Mouse (Mus musculus) heart, postnatal 0 days (tissue): ENCODE data around the gene Decr2.
"Not testable (repeated sequence)": the region's sequence is repeated elsewhere in the genome, so short reads cannot be mapped to it uniquely, and the experiment has no call there.

Experiments
- CTCF ChIP-seq: IDR thresholded peaks from 2 replicates; pipeline ENCODE4 v1.5.1; 2016; ENCODE audit warnings: antibody characterized with exemption, control low read depth, low read depth
- EP300 ChIP-seq: IDR thresholded peaks from 2 replicates; pipeline ENCODE4 v1.6.1; 2016; ENCODE audit warnings: antibody characterized with exemption, low read depth

- TF ChIP-seq CTCF, EP300: not testable (repeated sequence)
Observed at GRCm38 (mm10) chr17:26040711-26041110, 49.4 kb downstream of the Decr2 start.
